Mouse (Mus musculus) neural tube, embryonic 15.5 days (tissue): ENCODE measurements at regions not wholly inside any gene's neighbourhood (a gene's known extent, or its start where the extent isn't known, plus 50 kb on each side); places are given as distances from the start of the nearest gene placed in this dataset.

ENCODE experiments used
- ATAC-seq: fragments of 200-750 bp; cut with Nextera tagmentation; 2 replicates; pipeline ENCODE4 v1.8.0; 2017; ENCODE audit warnings: mild to moderate bottlenecking, moderate TSS enrichment, moderate library complexity; ENCODE audit not compliant: low FRiP score
- H3K27ac ChIP-seq: fragments of 300-500 bp; sonication (generic); replicated peaks from 2 replicates; pipeline ENCODE4 v1.5.1; 2015; ENCODE audit warnings: mild to moderate bottlenecking, inconsistent platforms
- H3K27me3 ChIP-seq: fragments of 300-500 bp; sonication (generic); replicated peaks from 2 replicates; pipeline ENCODE4 v1.6.1; 2015; ENCODE audit warnings: inconsistent platforms
- H3K36me3 ChIP-seq: fragments of 300-500 bp; sonication (generic); 2 replicates; pipeline ENCODE4 v1.6.1; 2015; ENCODE audit warnings: inconsistent platforms
- H3K4me1 ChIP-seq: fragments of 300-500 bp; sonication (generic); 2 replicates; pipeline ENCODE4 v1.6.1; 2015; ENCODE audit warnings: inconsistent platforms
- H3K4me2 ChIP-seq: fragments of 300-500 bp; sonication (generic); 2 replicates; pipeline ENCODE4 v1.6.1; 2015; ENCODE audit warnings: inconsistent platforms, mild to moderate bottlenecking, moderate library complexity
- H3K4me3 ChIP-seq: fragments of 300-500 bp; sonication (generic); replicated peaks from 2 replicates; pipeline ENCODE4 v1.5.1; 2015; ENCODE audit warnings: mild to moderate bottlenecking, inconsistent platforms
- H3K9ac ChIP-seq: fragments of 300-500 bp; sonication (generic); replicated peaks from 2 replicates; pipeline ENCODE4 v1.6.1; 2015; ENCODE audit warnings: mild to moderate bottlenecking, inconsistent platforms
- H3K9me3 ChIP-seq: fragments of 300-500 bp; sonication (generic); replicated peaks from 2 replicates; pipeline ENCODE4 v1.6.1; 2016; ENCODE audit warnings: inconsistent platforms
- WGBS: fragments of 180-500 bp; shearing (Covaris S2); methylation state at CpG from one replicate; pipeline ENCODE4 v1.1.7; 2015; ENCODE audit warnings: mixed read lengths; 5-methylcytosine and 5-hydroxymethylcytosine counted together

DNA sequence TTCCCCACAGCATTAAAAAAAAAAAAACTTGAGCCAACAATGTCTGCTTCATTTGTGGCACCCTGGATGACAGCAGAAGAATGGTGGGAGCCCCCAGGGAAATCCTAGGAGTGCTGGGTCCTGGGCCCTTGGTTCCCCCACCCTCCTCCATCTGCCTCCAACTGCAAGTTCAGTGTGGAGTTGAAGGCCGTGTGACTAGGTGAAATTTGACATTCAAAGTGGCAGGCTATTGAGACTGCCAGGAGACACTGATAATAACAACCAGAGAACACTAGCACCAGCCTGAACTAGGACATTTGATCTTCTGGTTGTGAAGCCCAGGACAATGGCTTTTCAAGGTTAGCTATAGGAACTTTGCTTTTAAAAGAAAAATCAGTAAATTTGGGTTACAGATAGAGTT is 74.0 kb downstream of the Adamts15 start:
- H3K9me3 ChIP-seq: no peaks in the 10 kb centered on the region
- H3K36me3 ChIP-seq: no peaks in the 10 kb centered on the region
- H3K9ac ChIP-seq: no peak overlapping the region
- H3K27me3 ChIP-seq: no peaks in the 10 kb centered on the region
- H3K4me2 ChIP-seq: no peak overlapping the region
- H3K4me3 ChIP-seq: no peak overlapping the region
- ATAC-seq: no peak
- 63% methylated on average over 1 of the region's 1 CpGs for WGBS
- no peak overlapping the region for H3K27ac ChIP-seq
- no peaks in the 10 kb centered on the region for H3K4me1 ChIP-seq

DNA sequence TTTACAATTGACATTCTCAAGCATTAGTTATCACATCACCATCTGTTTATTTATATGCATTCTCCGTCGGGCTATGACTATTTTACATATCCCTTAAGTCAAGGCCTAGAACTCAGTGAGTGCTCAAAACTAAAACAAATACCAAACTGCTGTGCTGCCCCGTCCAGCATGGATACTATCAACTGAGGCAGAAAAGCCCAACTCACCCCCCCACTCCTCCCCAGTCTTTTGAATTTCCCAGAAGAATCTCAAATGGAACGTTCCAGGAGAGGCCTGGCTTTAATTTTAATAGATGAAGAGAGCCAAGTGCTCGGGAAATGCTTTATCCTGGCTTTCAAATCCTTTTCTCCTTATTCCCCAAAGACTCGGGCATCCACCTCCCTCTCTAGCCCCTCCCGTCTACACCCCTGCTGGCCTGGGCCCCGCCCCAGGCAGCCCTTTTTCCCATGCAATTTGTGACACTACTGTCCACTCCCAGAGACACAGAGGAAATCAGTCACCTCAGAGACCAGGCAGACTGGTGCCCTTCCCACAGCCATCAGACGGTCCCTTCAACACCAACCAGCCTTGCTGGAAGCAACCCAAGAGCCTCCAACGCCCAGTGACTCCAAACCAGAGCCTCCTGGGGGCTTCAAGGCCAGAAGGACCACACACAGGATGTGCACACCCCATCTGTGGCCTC is 76.5 kb downstream of the Adamts15 start:
- WGBS: 68% methylated on average over 10 of the region's 10 CpGs

DNA sequence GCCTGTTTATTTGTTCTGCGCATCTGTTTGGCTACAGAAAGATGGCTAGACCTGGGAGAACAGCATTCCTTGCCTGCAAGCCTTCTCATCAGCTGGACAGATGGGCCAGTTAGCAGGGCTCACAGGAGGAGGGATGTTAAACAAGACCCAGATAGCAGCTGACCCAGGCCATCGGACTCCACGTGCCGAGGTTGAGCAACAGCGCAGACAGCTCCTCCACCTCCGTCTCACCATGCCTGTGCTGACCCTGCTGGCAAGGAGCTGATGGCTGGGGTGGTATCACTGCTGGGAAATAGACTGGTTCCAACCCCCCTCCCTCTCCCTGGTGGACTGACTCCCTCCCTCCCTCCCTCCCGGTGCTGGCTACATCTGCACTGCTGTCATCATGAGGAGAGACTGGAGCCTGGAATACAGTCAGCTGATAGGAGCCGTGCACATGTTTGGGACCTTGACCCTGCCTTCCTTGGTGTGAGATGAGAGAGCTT is 78.1 kb downstream of the Adamts15 start:
- Histone ChIP-seq H3K27ac (no peak overlapping the region), H3K9ac (no peak overlapping the region), H3K4me3 (no peak overlapping the region), H3K27me3 (no peaks in the 10 kb centered on the region), H3K4me1 (no peaks in the 10 kb centered on the region), H3K4me2 (no peak overlapping the region), H3K36me3 (no peaks in the 10 kb centered on the region), H3K9me3 (no peaks in the 10 kb centered on the region)
- no peak for ATAC-seq
- 81% methylated on average over 8 of the region's 8 CpGs for WGBS

More for the DNA sequence above, 76.5 kb downstream of the Adamts15 start:
- no peak overlapping the region for H3K4me2 ChIP-seq
- no peaks in the 10 kb centered on the region for H3K27me3 ChIP-seq
- H3K9ac ChIP-seq: no peak overlapping the region
- H3K36me3 ChIP-seq: no peaks in the 10 kb centered on the region
- H3K9me3 ChIP-seq: no peaks in the 10 kb centered on the region
- no peak overlapping the region for H3K27ac ChIP-seq
- no peaks in the 10 kb centered on the region for H3K4me1 ChIP-seq
- no peak overlapping the region for H3K4me3 ChIP-seq
- no peak for ATAC-seq

DNA sequence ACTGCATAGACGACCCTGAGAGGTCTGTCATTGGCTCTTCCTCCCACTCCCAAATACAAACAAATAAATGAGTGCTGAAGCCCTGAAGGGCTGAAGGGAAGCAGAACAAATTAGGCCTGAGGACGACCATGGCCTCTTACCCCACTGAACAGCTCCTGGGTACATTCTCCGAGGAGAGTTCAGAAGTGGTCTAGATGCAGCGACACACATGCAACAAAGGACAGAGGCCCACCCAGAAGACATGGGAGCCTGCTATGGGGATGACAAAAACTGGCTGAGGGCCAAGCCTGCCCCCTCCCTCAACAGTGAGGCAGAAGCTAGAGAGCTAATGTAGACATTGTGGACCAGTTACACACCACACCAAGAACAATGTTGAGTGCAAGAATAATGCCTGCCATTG is 87.3 kb downstream of the Adamts15 start:
- no peaks in the 10 kb centered on the region for H3K9me3 ChIP-seq
- H3K4me3 ChIP-seq: no peak overlapping the region
- no peaks in the 10 kb centered on the region for H3K4me1 ChIP-seq
- H3K9ac ChIP-seq: no peak overlapping the region
- 46% methylated on average over 4 of the region's 4 CpGs for WGBS
- no peaks in the 10 kb centered on the region for H3K36me3 ChIP-seq
- H3K4me2 ChIP-seq: no peak overlapping the region
- ATAC-seq: no peak
- H3K27me3 ChIP-seq: no peaks in the 10 kb centered on the region
- no peak overlapping the region for H3K27ac ChIP-seq

DNA sequence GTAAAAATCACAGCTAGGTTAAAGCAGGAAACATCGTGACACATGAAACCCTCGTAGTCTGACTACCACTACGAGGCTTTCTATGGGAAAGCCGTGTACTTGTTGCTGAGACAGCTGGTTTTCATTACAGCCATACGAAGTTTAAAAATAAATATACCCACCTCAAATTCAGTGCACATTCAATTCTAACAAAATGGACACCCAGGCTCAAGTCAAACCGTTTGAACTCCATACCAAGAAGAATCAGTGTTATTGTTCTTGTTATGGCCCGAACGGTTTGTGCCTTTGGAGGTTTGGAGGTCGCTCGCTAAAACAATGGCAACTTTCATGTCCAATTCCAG is 87.7 kb downstream of the Adamts15 start:
- Histone ChIP-seq H3K27ac (no peak overlapping the region), H3K27me3 (no peaks in the 10 kb centered on the region)

DNA sequence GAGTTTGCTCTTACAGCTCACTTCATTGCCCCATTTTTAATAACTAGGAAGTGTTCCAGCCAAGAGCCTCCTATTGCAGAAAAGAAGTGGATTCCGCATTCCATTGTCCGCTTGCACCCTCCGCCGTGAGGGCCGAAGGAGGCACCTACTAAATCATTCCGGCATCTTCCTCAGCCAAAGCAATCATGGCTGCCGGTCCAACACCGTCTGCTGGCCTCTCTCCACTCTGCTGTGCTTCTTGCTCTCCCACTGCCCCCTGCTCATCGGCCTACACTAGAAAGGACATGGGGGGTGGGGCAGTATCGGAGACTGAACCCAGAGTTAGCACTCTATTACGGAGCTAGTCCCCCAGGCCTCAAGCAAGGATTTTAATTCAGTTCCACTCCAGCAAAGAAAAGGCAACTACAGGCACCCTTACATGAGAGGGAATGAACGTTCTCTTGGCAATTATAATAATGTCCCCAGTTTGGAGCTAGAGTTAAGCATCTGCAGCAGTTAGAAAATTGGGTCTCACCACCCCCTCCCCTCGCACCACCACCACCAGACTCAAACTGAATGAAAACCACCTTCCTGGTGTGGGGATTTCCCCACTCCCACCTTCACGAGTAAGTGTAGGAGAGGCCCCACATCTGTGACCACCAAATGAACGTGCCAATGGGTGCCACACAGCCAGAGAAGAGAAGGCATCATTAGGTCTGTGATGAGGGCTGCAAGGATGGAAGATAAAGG is 88.3 kb downstream of the Adamts15 start:
- no peak overlapping the region for H3K27ac ChIP-seq
- H3K4me1 ChIP-seq: no peaks in the 10 kb centered on the region
- H3K9ac ChIP-seq: no peak overlapping the region
- WGBS: 77% methylated on average over 15 of the region's 15 CpGs
- no peak overlapping the region for H3K4me3 ChIP-seq
- no peak overlapping the region for H3K4me2 ChIP-seq
- H3K36me3 ChIP-seq: no peaks in the 10 kb centered on the region
- no peak for ATAC-seq
- H3K9me3 ChIP-seq: no peaks in the 10 kb centered on the region
- H3K27me3 ChIP-seq: no peaks in the 10 kb centered on the region

More for the DNA sequence above, 87.7 kb downstream of the Adamts15 start:
- H3K36me3 ChIP-seq: no peaks in the 10 kb centered on the region
- no peaks in the 10 kb centered on the region for H3K9me3 ChIP-seq
- 76% methylated on average over 10 of the region's 10 CpGs for WGBS
- no peak for ATAC-seq
- H3K4me3 ChIP-seq: no peak overlapping the region
- H3K4me1 ChIP-seq: no peaks in the 10 kb centered on the region
- H3K4me2 ChIP-seq: no peak overlapping the region
- H3K9ac ChIP-seq: no peak overlapping the region

DNA sequence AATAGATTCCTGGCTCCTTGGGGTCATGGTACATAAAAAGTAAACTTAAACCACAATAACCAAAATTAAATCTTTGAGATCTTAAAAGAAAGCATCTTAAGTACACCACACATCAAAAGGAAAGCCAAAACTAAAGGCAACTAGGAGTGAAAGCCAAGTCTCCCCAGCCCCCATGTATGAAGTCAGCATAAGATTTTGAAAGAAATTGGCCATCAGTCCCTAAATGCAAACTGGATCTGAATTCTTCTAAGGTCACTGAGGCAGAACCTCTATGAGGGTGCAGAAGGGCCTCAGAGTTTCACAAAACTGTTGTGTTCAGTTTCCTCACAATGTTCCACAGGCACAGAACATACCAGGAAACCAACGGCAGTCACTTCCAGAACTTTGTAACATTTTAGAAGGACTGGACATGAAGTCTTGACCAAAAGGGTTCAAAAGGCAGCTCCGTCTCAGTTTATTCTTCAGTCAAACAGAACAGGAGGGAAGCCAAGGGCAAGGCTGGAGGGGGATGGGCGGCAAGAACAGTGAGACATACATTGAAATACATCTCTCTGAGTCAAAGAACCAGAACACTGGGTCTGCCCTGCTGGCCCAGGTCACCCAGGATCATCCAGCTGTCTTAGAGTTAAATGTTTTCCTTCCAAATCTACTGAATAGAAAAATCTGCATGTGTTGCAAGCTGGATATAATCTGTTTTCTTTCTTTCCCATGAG is 92.9 kb downstream of the Adamts15 start:
- H3K36me3 ChIP-seq: no peaks in the 10 kb centered on the region
- no peaks in the 10 kb centered on the region for H3K4me1 ChIP-seq
- H3K9ac ChIP-seq: no peak overlapping the region
- no peaks in the 10 kb centered on the region for H3K27me3 ChIP-seq
- H3K27ac ChIP-seq: no peak overlapping the region
- H3K4me2 ChIP-seq: no peak overlapping the region
- H3K9me3 ChIP-seq: no peaks in the 10 kb centered on the region
- no peak overlapping the region for H3K4me3 ChIP-seq
- ATAC-seq: no peak
- WGBS: 94% methylated on average over 3 of the region's 3 CpGs

DNA sequence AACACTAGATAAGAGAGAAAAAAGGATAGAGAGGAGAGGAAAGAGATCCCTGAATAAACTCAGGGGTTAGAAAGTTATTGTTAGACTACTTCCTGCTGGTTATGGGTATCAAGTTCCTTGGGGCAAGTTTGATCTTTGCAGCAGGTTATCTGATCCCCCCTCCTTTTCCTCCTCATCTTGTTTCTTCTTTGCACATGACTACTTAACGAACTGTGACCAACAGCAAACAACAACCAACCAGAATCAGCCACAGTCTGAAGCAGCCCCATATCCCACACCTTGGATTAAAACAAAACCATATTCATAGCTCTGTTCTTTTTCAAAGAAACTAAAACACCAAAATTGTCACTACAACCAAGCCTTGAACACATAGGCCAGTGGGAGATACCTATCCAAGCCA is 94.5 kb downstream of the Adamts15 start:
- no peak for ATAC-seq
- no peak overlapping the region for H3K4me3 ChIP-seq
- H3K4me2 ChIP-seq: no peak overlapping the region
- no peaks in the 10 kb centered on the region for H3K27me3 ChIP-seq
- no peak overlapping the region for H3K9ac ChIP-seq
- H3K27ac ChIP-seq: no peak overlapping the region
- H3K36me3 ChIP-seq: no peaks in the 10 kb centered on the region
- H3K4me1 ChIP-seq: no peaks in the 10 kb centered on the region
- no peaks in the 10 kb centered on the region for H3K9me3 ChIP-seq
- 100% methylated on average over 1 of the region's 1 CpGs for WGBS

DNA sequence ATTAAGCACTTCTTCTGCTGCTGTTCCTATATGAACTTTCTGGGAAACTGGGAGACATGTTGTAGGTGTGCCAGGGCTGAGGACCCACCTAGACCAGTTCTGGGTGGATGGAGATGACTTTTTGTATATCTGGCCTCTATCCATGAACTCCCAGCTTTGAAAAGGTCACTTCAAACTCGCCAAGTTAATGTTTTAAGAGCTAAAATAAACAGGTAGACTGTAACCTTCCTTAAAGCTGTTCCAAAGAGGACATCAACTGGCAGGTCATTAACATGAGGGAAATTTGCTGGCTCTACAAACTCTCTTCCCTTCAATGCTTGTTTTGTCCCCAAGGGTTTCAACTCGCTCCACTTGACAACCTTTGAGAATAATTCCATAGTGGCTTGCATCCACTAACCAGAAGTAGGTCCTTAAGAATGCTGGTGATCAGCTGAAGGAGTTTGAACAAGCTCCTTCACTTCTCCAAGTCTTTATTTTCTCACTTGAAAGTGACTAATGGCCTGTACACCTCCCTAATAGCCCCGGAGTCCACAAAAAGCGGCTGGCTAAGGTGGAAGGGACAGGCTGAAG is 98.1 kb downstream of the Adamts15 start:
- H3K4me3 ChIP-seq: no peak overlapping the region
- no peak overlapping the region for H3K27ac ChIP-seq
- no peaks in the 10 kb centered on the region for H3K9me3 ChIP-seq
- no peaks in the 10 kb centered on the region for H3K27me3 ChIP-seq
- 73% methylated on average over 4 of the region's 4 CpGs for WGBS
- ATAC-seq: no peak
- H3K36me3 ChIP-seq: no peaks in the 10 kb centered on the region
- no peak overlapping the region for H3K4me2 ChIP-seq
- H3K4me1 ChIP-seq: no peaks in the 10 kb centered on the region
- no peak overlapping the region for H3K9ac ChIP-seq

DNA sequence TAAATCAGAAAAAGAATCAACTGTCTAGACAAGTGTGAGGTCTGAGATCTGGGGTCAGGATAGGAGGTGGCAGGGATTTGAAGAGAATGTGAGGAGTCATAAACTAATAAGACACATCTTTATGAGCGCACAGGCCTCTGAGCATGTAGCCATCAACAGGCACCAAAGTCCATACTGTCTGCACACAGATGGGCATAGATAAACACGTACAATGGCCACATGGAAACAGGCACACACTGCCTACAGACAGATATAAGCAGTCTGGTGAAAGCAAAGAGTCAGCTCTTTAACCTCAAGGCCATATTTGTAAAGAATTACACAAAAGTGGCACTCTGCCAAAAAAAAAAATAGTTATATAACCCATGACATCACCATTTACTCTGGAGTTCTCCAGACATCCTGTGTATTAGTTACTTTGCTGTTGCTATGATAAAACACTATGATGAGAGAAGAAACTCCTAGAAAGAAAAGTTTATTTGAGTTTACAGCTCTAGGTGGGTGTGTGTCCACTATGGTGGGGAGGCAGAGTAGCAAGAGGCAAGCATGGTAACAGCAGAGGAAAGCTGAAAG is 101.4 kb downstream of the Adamts15 start:
- Histone ChIP-seq H3K4me2 (no peak overlapping the region), H3K4me1 (peaks cover 2% of the 10 kb centered on the region; the same call in 1 of the 2 replicates), H3K27me3 (no peaks in the 10 kb centered on the region), H3K9ac (no peak overlapping the region), H3K36me3 (no peaks in the 10 kb centered on the region), H3K4me3 (no peak overlapping the region), H3K9me3 (no peaks in the 10 kb centered on the region), H3K27ac (no peak overlapping the region)
- WGBS: 53% methylated on average over 2 of the region's 2 CpGs
- no peak for ATAC-seq

DNA sequence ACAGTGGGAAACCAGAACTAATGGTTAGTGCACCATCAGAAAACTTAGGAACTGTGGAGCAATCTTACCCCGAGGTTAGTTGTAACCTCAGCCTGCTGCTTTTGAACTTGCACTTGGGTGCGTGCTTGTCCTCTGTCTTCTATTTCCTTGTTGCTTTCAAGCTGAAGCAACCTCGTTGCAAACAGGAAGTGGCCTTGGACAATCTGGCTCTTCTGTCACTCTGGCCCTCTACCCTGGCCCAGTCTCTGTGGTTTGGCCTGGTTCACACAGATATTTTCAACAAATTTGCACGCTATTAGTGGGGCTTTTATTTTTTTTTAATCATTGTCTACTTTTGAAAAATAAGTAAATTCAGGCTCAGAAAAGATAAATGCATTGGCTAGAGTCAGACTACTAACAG is 109.0 kb downstream of the Adamts15 start:
- 65% methylated on average over 4 of the region's 4 CpGs for WGBS
- H3K4me2 ChIP-seq: no peak overlapping the region
- peaks cover 18% of the 10 kb centered on the region; the same call in 1 of the 2 replicates for H3K4me1 ChIP-seq
- H3K36me3 ChIP-seq: no peaks in the 10 kb centered on the region
- no peaks in the 10 kb centered on the region for H3K27me3 ChIP-seq
- no peak overlapping the region for H3K4me3 ChIP-seq
- ATAC-seq: no peak
- no peak overlapping the region for H3K27ac ChIP-seq
- H3K9me3 ChIP-seq: no peaks in the 10 kb centered on the region
- H3K9ac ChIP-seq: no peak overlapping the region
